Mouse (Mus musculus) CD8-positive naive resting alpha-beta T cell, adult 2 months (primary cell): ENCODE results near the gene Dnajc5g.
A peak's percentile ranks its signal among the peaks of the same experiment; 100 is the strongest.

Experiments used
- DNase-seq, 2 experiments: peaks; one replicate each; pipeline ENCODE4 v3.0.0; 2022; ENCODE audit warnings: low read depth in 2 of 2, low spot score in 2 of 2

The Dnajc5g gene

GRCm38 (mm10) chr5:31108000-31108490 is 2.0 kb downstream of the Dnajc5g start, which contains the start of gene Slc30a3:
Slc30a3 (minus strand) TSS chr5:31108237.
- no peak for DNase-seq

DNA sequence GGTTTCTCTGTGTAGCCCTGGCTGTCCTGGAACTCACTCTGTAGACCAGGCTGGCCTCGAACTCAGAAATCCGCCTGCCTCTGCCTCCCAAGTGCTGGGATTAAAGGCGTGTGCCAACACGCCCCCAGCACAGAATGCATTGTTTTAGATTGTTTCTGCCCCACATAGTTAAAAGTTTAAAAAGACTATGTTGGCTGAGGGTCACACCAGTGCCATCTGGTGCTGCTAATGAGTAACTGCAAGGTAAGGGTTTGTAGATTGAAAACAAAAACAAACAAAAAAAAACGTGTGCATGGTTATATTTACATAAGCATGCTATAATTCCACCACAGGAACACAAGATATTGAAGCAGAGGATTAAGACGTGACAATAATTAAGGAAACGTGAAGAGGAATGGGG is 4.7 kb downstream of the Dnajc5g start:
- peak in 1 of 2 experiments; percentile 15 for DNase-seq

DNA sequence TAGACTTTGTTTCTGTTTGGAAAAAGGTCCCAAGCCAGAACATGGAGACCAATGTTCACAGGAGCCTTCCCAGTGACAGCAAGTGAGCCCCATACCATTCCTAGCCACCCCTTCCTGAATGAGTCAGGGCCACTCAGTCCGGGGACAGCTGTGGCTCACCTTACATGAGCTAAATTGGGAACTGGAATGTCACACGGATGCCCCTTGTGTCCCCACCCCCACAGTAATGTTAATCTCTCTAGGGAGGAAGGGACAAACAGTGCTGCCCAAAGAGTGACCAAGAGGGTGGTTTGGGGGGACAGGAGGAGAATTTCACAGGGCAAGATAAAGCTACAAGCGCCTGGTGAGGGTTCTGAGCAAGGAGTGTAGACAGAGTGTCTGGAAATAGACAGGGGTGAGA is 10.3 kb downstream of the Dnajc5g start, which contains the start of gene Trim54:
Trim54 (plus strand) TSS at position 359 of the 400 bp plus-strand sequence.
- no peak for DNase-seq

- no peak for DNase-seq
Measured at GRCm38 (mm10) chr5:31116912-31117311, 10.8 kb downstream of the Dnajc5g start.

- no peak for DNase-seq
Measured at GRCm38 (mm10) chr5:31121111-31121510, 15.0 kb downstream of the Dnajc5g start.

- DNase-seq = no peak
Measured at GRCm38 (mm10) chr5:31123481-31123880, 17.4 kb downstream of the Dnajc5g start.

- no peak for DNase-seq
Measured at GRCm38 (mm10) chr5:31126050-31126449, 20.0 kb downstream of the Dnajc5g start.

GRCm38 (mm10) chr5:31136730-31137424 is 30.8 kb downstream of the Dnajc5g start:
- DNase-seq = no peak

DNA sequence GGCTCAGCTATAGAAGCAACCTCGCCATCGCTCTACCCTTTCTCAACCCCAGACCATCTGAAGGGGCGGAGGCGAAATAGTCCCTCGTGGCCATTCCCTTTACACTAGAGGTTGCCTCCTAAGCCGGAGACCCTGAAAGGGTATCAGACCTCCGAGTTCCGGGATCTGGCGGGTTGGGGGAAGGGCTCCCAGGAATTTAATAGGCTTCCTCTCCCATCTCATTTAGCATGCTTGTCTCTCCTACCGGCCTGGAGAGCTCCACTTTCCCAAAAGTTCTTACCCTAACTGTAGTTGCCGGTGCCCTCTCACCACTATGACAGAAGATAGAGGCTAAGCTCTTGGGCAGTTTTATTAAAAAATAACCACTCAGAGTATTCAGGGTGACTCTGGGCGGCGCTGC is 31.6 kb downstream of the Dnajc5g start:
- no peak for DNase-seq

- no peak for DNase-seq
Measured at GRCm38 (mm10) chr5:31138241-31138967, 32.3 kb downstream of the Dnajc5g start, which contains the start of gene Ucn. Ucn (minus strand) TSS chr5:31138829.

DNA sequence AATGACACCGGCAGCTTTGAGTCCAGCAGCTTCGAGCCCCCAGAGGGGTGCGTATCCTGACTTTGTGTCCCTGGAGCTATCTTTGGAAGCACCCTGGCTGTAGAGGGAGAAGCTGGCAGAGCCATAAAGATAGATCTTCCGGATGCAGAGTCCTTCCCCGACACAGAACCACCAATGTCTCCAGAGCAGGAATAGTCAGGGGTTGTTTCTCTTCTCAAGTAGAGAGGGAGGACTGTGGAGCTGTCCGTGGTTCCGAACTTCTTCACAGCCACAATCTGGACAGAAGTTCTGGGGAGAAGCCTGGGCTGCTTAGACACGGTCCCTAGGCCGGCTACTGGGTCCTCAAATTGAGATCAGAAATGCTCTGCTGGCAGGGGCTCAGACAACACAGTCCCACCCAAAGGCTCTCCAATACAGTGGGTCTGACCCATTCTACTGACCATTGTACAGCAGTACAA is 32.9 kb downstream of the Dnajc5g start:
- DNase-seq = no peak

- no peak for DNase-seq
Measured at GRCm38 (mm10) chr5:31149781-31150180, 43.7 kb downstream of the Dnajc5g start.

- DNase-seq = no peak
Measured at GRCm38 (mm10) chr5:31151746-31152145, 45.7 kb downstream of the Dnajc5g start.

DNA sequence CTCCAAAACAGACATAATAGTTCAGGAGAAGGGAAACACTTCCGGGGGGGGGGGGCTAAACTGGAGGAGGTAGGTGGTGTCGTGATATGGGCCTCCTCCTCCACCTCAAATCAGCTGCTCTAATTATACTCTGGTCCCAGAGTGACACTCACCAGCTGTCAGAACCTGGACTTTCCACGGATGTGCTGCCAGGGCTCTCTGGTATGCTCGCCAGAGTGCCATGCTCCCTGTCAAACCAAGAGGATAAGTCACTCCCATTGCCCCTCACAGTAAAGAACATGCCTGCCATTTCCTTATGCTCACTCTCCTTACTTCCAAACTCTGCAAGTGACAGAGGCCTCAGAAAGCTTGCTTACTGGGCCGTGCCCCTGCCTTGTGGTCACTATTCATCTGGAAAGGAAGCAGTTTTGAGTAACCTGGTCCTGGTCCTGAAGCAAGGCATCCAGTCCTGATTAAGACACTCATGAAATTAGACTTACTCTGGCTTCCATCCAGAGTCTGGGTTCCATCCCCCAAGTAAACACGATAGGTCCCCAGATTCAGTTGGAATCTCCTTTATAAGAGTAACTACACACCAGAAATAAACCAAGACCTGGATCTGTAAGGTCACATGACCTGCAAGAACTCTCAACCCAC is 47.5 kb downstream of the Dnajc5g start:
- no peak for DNase-seq

DNA sequence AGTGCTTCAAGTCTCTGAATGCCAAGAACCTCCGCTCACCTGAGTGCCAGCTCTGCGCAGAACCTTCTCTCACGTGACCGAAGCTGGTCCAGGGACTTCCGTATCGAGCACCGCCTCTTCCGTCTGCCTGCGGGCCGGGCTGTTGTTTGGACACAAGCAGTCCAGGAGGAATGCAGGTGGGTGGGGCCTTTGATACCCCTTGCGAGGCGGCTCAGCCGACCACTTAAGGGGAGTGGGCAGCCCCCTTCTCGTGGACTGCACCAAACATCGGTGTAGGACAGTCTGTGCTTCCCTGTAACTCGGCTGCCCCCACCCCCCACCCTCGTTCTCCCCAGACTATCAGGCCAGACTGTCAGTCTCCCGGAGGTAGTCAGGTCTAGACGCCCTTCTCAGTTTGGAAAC is 48.1 kb downstream of the Dnajc5g start, which contains the start of gene Mpv17:
Mpv17 (minus strand) TSS at position 100 of the 402 bp plus-strand sequence.
- peak; percentile 41 to 57 for DNase-seq
